Mouse (Mus musculus) myocyte (in vitro differentiated cells): Measurements from ENCODE around the gene Hectd4. TPM values are rescaled to one million over a fixed set of nuclear protein-coding genes. Genes with fewer than 3 reads are reported as not detected.
A peak's percentile ranks its signal among the peaks of the same experiment; 100 is the strongest.
"Not testable (repeated sequence)": the region's sequence is repeated elsewhere in the genome, so short reads cannot be mapped to it uniquely, and the experiment has no call there.

Experiments used
- H3K27me3 ChIP-seq: one replicate; pipeline ENCODE4 v1.6.1; 2011; ENCODE audit not compliant: control insufficient read depth, insufficient read depth, insufficient read length
- H3K36me3 ChIP-seq: one replicate; pipeline ENCODE4 v1.6.1; 2011; ENCODE audit not compliant: control insufficient read depth, insufficient read depth
- H3K4me2 ChIP-seq: one replicate; pipeline ENCODE4 v1.6.1; 2011; ENCODE audit warnings: low read depth, control low read depth
- H3K4me3 ChIP-seq: one replicate; pipeline ENCODE4 v1.5.1; 2011; ENCODE audit warnings: mild to moderate bottlenecking, control low read depth, moderate library complexity
- H3K79me2 ChIP-seq: one replicate; pipeline ENCODE4 v1.6.1; 2011; ENCODE audit not compliant: control insufficient read depth, insufficient read depth
- H3ac ChIP-seq: one replicate; pipeline ENCODE4 v1.6.1; 2011; ENCODE audit not compliant: control insufficient read depth, insufficient read length
- CEBPB ChIP-seq: IDR thresholded peaks from 2 replicates; pipeline ENCODE4 v1.6.1; 2011; ENCODE audit warnings: mild to moderate bottlenecking, moderate library complexity; ENCODE audit not compliant: poor library complexity, insufficient read depth, severe bottlenecking
- E2F4 ChIP-seq: IDR thresholded peaks from one replicate; pipeline ENCODE4 v1.6.1; 2011; ENCODE audit warnings: mild to moderate bottlenecking, control low read depth, moderate library complexity; ENCODE audit not compliant: insufficient read depth
- MAX ChIP-seq: IDR thresholded peaks from one replicate; pipeline ENCODE4 v1.6.1; 2011; ENCODE audit warnings: low read depth, mild to moderate bottlenecking, control low read depth
- MYOD1 ChIP-seq, 3 experiments: IDR thresholded peaks; one replicate each; pipeline ENCODE4 v1.6.1; 2011; ENCODE audit warnings: control low read depth in 2 of 3, low read depth in 2 of 3, mild to moderate bottlenecking in 2 of 3, moderate library complexity in 1 of 3; ENCODE audit not compliant: insufficient read length in 2 of 3, control insufficient read depth in 1 of 3
- MYOG ChIP-seq, 3 experiments: IDR thresholded peaks; one replicate each; pipeline ENCODE4 v1.6.1; 2011; ENCODE audit warnings: control low read depth in 2 of 3, low read depth in 2 of 3, mild to moderate bottlenecking in 2 of 3; ENCODE audit not compliant: insufficient read length in 2 of 3, control insufficient read depth in 1 of 3, insufficient read depth in 1 of 3
- POLR2A ChIP-seq: IDR thresholded peaks from one replicate; pipeline ENCODE4 v1.6.1; 2011; ENCODE audit warnings: low read depth, mild to moderate bottlenecking, control low read depth, moderate library complexity; ENCODE audit not compliant: insufficient read length
- POLR2AphosphoS2 ChIP-seq: IDR thresholded peaks from one replicate; pipeline ENCODE4 v1.6.1; 2011; ENCODE audit warnings: low read depth, control low read depth; ENCODE audit not compliant: insufficient read length
- REST ChIP-seq: IDR thresholded peaks from one replicate; pipeline ENCODE4 v1.6.1; 2011; ENCODE audit warnings: mild to moderate bottlenecking, control low read depth, moderate library complexity; ENCODE audit not compliant: insufficient read depth, insufficient read length
- SRF ChIP-seq: IDR thresholded peaks from one replicate; pipeline ENCODE4 v1.6.1; 2011; ENCODE audit warnings: low read depth; ENCODE audit not compliant: control insufficient read depth, insufficient read length
- TCF12 ChIP-seq: IDR thresholded peaks from one replicate; pipeline ENCODE4 v1.6.1; 2011; ENCODE audit warnings: mild to moderate bottlenecking, control low read depth; ENCODE audit not compliant: poor library complexity, insufficient read depth, severe bottlenecking
- TCF3 ChIP-seq: IDR thresholded peaks from one replicate; pipeline ENCODE4 v1.6.1; 2011; ENCODE audit warnings: low read depth, control low read depth; ENCODE audit not compliant: insufficient read length
- USF1 ChIP-seq: IDR thresholded peaks from one replicate; pipeline ENCODE4 v1.6.1; 2011; ENCODE audit warnings: low read depth, mild to moderate bottlenecking, control low read depth, moderate library complexity
- polyA plus RNA-seq: library from polyadenylated mRNA; unstranded; fragments of >200 nt; fragmentation: generic; extraction: Trizol; gene quantifications from one replicate; pipeline ENCODE4 v1.2.1, GENCODE M21; 2012; ENCODE audit warnings: missing spikeins

The Hectd4 gene
- polyA plus RNA-seq, 1 experiment, result 6.6 TPM

GRCm38 (mm10) chr5:121205537-121206130, 14.4 kb upstream of the Hectd4 start:
- peak; percentile 46 for TF ChIP-seq POLR2AphosphoS2
- Histone ChIP-seq H3K36me3 (peaks cover 50% of the 10 kb centered on the region), H3K4me2 (peak overlapping the region; percentile 76), H3K79me2 (peaks cover 36% of the 10 kb centered on the region), H3K4me3 (peak overlapping the region; percentile 95), H3ac (peak overlapping the region; percentile 65)
- not testable (repeated sequence) for H3K27me3 ChIP-seq

- Histone ChIP-seq H3K36me3 (peaks cover 55% of the 10 kb centered on the region), H3K4me2 (peak overlapping the region; percentile 76), H3ac (no peak overlapping the region), H3K79me2 (peaks cover 36% of the 10 kb centered on the region), H3K27me3 (no peaks in the 10 kb centered on the region), H3K4me3 (peak overlapping the region; percentile 95)
- TF ChIP-seq POLR2A (peak; percentile 31), MAX (no peak)
Measured at GRCm38 (mm10) chr5:121206540-121206939, 13.5 kb upstream of the Hectd4 start.

DNA sequence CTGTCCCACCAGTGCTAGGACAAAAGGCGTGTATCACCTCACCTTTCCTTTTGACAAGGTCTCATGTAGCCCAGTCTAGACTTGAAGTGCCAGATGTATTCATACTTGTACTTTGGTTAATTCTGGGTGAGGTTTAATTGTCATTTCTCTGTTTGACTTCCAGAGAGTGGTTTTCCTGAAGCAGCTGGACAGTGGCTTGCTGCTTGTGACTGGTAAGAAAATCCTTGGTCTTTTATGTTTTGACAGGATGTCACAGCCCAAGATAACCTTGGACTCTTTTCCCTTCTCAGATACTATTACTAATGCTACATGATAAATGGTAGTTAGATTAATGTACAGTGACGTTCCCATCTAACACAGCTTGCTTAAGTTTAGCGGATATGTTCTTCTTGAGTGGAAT, 13.0 kb upstream of the Hectd4 start:
- H3K27me3 ChIP-seq, result no peaks in the 10 kb centered on the region
- H3K36me3 ChIP-seq, result peaks cover 57% of the 10 kb centered on the region
- TF ChIP-seq TCF12 (no peak), E2F4 (no peak), POLR2AphosphoS2 (no peak), MAX (no peak), MYOD1 (IDR thresholded peaks at IDR 0.05; ENCODE audit: control insufficient read depth in 1 of 3, insufficient read length in 2 of 3, low read depth in 2 of 3) (no peak), SRF (no peak), REST (no peak), MYOG (IDR thresholded peaks at IDR 0.05; ENCODE audit: control insufficient read depth in 1 of 3, insufficient read depth in 1 of 3, insufficient read length in 2 of 3, low read depth in 2 of 3) (no peak), USF1 (no peak)
- no peak overlapping the region for H3ac ChIP-seq
- no peak overlapping the region for H3K4me3 ChIP-seq
- peaks cover 36% of the 10 kb centered on the region for H3K79me2 ChIP-seq
- peak overlapping the region; percentile 76 for H3K4me2 ChIP-seq

GRCm38 (mm10) chr5:121209755-121210600, 10.0 kb upstream of the Hectd4 start:
- H3K27me3 ChIP-seq, result no peaks in the 10 kb centered on the region

GRCm38 (mm10) chr5:121210601-121210924, 9.5 kb upstream of the Hectd4 start:
- Histone ChIP-seq H3K4me2 (no peak overlapping the region), H3ac (no peak overlapping the region), H3K79me2 (peaks cover 24% of the 10 kb centered on the region), H3K27me3 (no peaks in the 10 kb centered on the region), H3K4me3 (no peak overlapping the region), H3K36me3 (peaks cover 63% of the 10 kb centered on the region)
- TF ChIP-seq TCF12 (no peak), TCF3 (no peak), REST (no peak), POLR2A (no peak), MYOD1 (IDR thresholded peaks at IDR 0.05; ENCODE audit: control insufficient read depth in 1 of 3, insufficient read length in 2 of 3, low read depth in 2 of 3) (no peak), USF1 (no peak), MYOG (IDR thresholded peaks at IDR 0.05; ENCODE audit: control insufficient read depth in 1 of 3, insufficient read depth in 1 of 3, insufficient read length in 2 of 3, low read depth in 2 of 3) (no peak), SRF (no peak), POLR2AphosphoS2 (no peak), E2F4 (no peak), CEBPB (no peak), MAX (no peak)

More at GRCm38 (mm10) chr5:121209755-121210600, 10.0 kb upstream of the Hectd4 start:
- H3K4me2 ChIP-seq, result no peak overlapping the region
- no peak overlapping the region for H3ac ChIP-seq
- H3K79me2 ChIP-seq, result peaks cover 30% of the 10 kb centered on the region
- TF ChIP-seq TCF12 (no peak), POLR2A (no peak), USF1 (no peak), CEBPB (no peak), MYOD1 (IDR thresholded peaks at IDR 0.05; ENCODE audit: control insufficient read depth in 1 of 3, insufficient read length in 2 of 3, low read depth in 2 of 3) (no peak), MYOG (IDR thresholded peaks at IDR 0.05; ENCODE audit: control insufficient read depth in 1 of 3, insufficient read depth in 1 of 3, insufficient read length in 2 of 3, low read depth in 2 of 3) (no peak)
- no peak overlapping the region for H3K4me3 ChIP-seq
- H3K36me3 ChIP-seq, result peaks cover 66% of the 10 kb centered on the region
